Mouse (Mus musculus): ENCODE measurements at regions not wholly inside any gene's neighbourhood (a gene's known extent, or its start where the extent isn't known, plus 50 kb on each side); places are given as distances from the start of the nearest gene placed in this dataset.

- TF ChIP-seq POLR2A (IDR thresholded peaks at IDR 0.05; ENCODE audit: control insufficient read depth, low read depth, low read length) = no peak
- TF ChIP-seq CTCF (IDR thresholded peaks at IDR 0.05; ENCODE audit: control insufficient read depth, insufficient read depth, insufficient replicate concordance, low read depth, low read length) = no peak
These were observed 296.5 kb downstream of the Mycn start for GRCm38 (mm10) chr12:12645183-12645582.
